Mouse (Mus musculus) ES-E14 (cell line): ENCODE measurements around the gene Gm5128. TPM values are rescaled to one million over a fixed set of nuclear protein-coding genes. Genes with fewer than 3 reads are reported as not detected.
"Not testable (repeated sequence)": the region's sequence is repeated elsewhere in the genome, so short reads cannot be mapped to it uniquely, and the experiment has no call there.

Source experiments
- DNase-seq: peaks from one replicate; pipeline ENCODE4 v3.0.0-alpha.2; 2013; ENCODE audit warnings: low read depth, low spot score
- H3K27ac ChIP-seq: 2 replicates; pipeline ENCODE4 v1.5.1; 2012; ENCODE audit warnings: low read depth, mild to moderate bottlenecking, low read length, moderate library complexity, mixed read lengths; ENCODE audit not compliant: poor library complexity, insufficient read depth, severe bottlenecking
- H3K36me3 ChIP-seq: 2 replicates; pipeline ENCODE4 v1.6.1; 2012; ENCODE audit warnings: mild to moderate bottlenecking, low read length, moderate library complexity, mixed read lengths; ENCODE audit not compliant: control insufficient read depth, poor library complexity, insufficient read depth, severe bottlenecking
- H3K4me1 ChIP-seq, 2 experiments: fragments of 150-350 bp in 1 of 2; sonication (generic) in 1 of 2; 2 replicates each; pipeline ENCODE4 v1.6.1; 2012; ENCODE audit warnings: low read length in 2 of 2, mild to moderate bottlenecking in 1 of 2, mixed read lengths in 1 of 2; ENCODE audit not compliant: control insufficient read depth in 2 of 2, insufficient read depth in 2 of 2, poor library complexity in 1 of 2
- H3K4me3 ChIP-seq, 2 experiments: fragments of 150-350 bp in 1 of 2; sonication (generic) in 1 of 2; 2 replicates each; pipeline ENCODE4 v1.5.1; 2012; ENCODE audit warnings: low read length in 2 of 2, low read depth in 1 of 2, mild to moderate bottlenecking in 1 of 2, mixed read lengths in 1 of 2; ENCODE audit not compliant: insufficient read depth in 1 of 2, poor library complexity in 1 of 2, severe bottlenecking in 1 of 2
- H3K9ac ChIP-seq: 2 replicates; pipeline ENCODE4 v1.6.1; 2012; ENCODE audit warnings: low read depth, mild to moderate bottlenecking, low read length, mixed read lengths; ENCODE audit not compliant: poor library complexity, insufficient read depth, severe bottlenecking
- H3K9me3 ChIP-seq: fragments of 150-350 bp; sonication (generic); 2 replicates; pipeline ENCODE4 v1.6.1; 2012; ENCODE audit warnings: low read depth, mild to moderate bottlenecking, low read length; ENCODE audit not compliant: control insufficient read depth, insufficient read depth
- in situ Hi-C, 2 experiments: fragments of 600-800 bp; cut with MboI; formaldehyde crosslinking; loops; one replicate each; pipeline ENCODE4 v1.15.1; 2025; ENCODE audit warnings: low sequenced_read_pairs in 2 of 2, inconsistent platforms in 1 of 2; ENCODE audit not compliant: unreplicated experiment in 2 of 2
- total RNA-seq: library from RNA; depleted of rRNA; stranded (reverse); fragments of 300-350 nt; gene quantifications from 2 replicates; pipeline ENCODE4 v1.2.3, GENCODE M21; 2012; rRNA removed

The Gm5128 gene
- 0.94 TPM in 1 of 2 replicates, not detected in the other for total RNA-seq

- H3K9ac ChIP-seq, in situ Hi-C loops, H3K4me3 ChIP-seq, H3K36me3 ChIP-seq, H3K4me1 ChIP-seq, H3K9me3 ChIP-seq, H3K27ac ChIP-seq, DNase-seq: not testable (repeated sequence)
Observed at GRCm38 (mm10) chrX:135372984-135373383, at the start of gene Gm5128. TSS of gene Gm5128 (plus strand) at chrX:135373284.

GRCm38 (mm10) chrX:135360685-135361084, 12.4 kb upstream of the Gm5128 start:
- H3K4me3 ChIP-seq, H3K9ac ChIP-seq, in situ Hi-C loops, H3K9me3 ChIP-seq, H3K4me1 ChIP-seq, DNase-seq, H3K36me3 ChIP-seq, H3K27ac ChIP-seq: not testable (repeated sequence)

GRCm38 (mm10) chrX:135361943-135362342, 11.1 kb upstream of the Gm5128 start:
- DNase-seq, in situ Hi-C loops, H3K27ac ChIP-seq, H3K9ac ChIP-seq, H3K36me3 ChIP-seq, H3K9me3 ChIP-seq, H3K4me1 ChIP-seq, H3K4me3 ChIP-seq: not testable (repeated sequence)

- in situ Hi-C loops, H3K9me3 ChIP-seq, H3K27ac ChIP-seq, H3K9ac ChIP-seq, H3K4me3 ChIP-seq, H3K4me1 ChIP-seq, DNase-seq, H3K36me3 ChIP-seq: not testable (repeated sequence)
Observed at GRCm38 (mm10) chrX:135403578-135403977, 30.5 kb downstream of the Gm5128 start.

- H3K9me3 ChIP-seq, H3K9ac ChIP-seq, H3K36me3 ChIP-seq, H3K4me1 ChIP-seq, H3K4me3 ChIP-seq, DNase-seq, H3K27ac ChIP-seq, in situ Hi-C loops: not testable (repeated sequence)
Observed at GRCm38 (mm10) chrX:135421203-135421602, 48.1 kb downstream of the Gm5128 start.

- H3K27ac ChIP-seq, H3K36me3 ChIP-seq, H3K4me1 ChIP-seq, DNase-seq, H3K4me3 ChIP-seq, H3K9me3 ChIP-seq, in situ Hi-C loops, H3K9ac ChIP-seq: not testable (repeated sequence)
Observed at GRCm38 (mm10) chrX:135421824-135422223, 48.7 kb downstream of the Gm5128 start.

- H3K36me3 ChIP-seq, H3K4me3 ChIP-seq, in situ Hi-C loops, DNase-seq, H3K9ac ChIP-seq, H3K4me1 ChIP-seq, H3K27ac ChIP-seq, H3K9me3 ChIP-seq: not testable (repeated sequence)
Observed at GRCm38 (mm10) chrX:135422473-135422872, 49.4 kb downstream of the Gm5128 start.
